Mouse (Mus musculus): ENCODE measurements around the gene Lrig1.

Lrig1 gene

DNA sequence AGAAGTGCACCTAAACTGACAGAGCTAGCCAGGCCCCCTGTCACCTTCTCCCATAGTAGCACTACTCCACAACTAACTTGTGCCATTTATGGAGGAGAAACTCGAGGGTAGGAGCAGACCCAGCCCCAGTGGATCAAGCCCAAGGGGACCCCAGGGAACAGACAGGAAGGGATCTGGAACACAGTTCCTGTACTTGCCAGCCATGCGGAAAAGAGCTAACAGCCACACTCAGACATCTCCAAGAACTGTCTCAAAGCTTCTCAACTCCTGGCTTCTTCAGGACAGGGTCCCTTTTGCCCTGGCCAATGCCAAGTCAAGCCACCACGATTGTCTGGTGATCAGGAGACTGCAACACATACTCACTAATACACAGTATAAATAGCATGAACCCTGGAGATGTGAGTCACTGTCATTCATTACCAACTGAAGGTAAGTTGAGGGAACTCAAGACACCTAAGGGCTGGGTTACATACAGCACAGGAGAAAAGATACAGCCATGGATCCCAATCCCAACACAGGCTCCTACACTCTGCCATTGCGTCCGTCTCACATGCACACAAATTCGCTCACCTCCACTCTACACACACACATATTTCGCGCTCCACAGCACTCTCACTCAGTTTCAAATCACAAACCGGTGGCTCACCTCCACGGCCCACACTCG, 1.3 kb downstream of the Lrig1 start:
- no peak for DNase-seq (ENCODE audit: low spot score in 2 of 2)

DNA sequence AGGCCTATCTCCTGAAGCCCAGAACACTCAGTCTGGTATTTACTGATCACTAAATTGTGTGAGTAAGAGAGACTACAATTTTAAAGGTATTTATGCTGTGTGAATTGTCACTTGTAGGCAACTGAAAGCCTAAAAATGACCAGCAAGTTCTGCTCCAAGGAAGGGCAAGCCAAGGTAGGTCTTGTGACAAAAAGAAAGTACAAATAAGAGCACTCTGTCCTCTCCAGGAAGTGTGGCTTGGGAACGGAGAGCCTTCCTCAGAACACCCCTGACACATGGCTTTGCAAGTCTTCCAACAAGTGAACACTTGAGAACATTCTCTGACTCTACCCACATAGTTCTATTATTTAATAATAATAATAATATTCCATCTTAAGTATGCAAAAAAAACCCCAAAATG, 2.5 kb downstream of the Lrig1 start:
- DNase-seq (ENCODE audit: low spot score in 2 of 2) = no peak

DNA sequence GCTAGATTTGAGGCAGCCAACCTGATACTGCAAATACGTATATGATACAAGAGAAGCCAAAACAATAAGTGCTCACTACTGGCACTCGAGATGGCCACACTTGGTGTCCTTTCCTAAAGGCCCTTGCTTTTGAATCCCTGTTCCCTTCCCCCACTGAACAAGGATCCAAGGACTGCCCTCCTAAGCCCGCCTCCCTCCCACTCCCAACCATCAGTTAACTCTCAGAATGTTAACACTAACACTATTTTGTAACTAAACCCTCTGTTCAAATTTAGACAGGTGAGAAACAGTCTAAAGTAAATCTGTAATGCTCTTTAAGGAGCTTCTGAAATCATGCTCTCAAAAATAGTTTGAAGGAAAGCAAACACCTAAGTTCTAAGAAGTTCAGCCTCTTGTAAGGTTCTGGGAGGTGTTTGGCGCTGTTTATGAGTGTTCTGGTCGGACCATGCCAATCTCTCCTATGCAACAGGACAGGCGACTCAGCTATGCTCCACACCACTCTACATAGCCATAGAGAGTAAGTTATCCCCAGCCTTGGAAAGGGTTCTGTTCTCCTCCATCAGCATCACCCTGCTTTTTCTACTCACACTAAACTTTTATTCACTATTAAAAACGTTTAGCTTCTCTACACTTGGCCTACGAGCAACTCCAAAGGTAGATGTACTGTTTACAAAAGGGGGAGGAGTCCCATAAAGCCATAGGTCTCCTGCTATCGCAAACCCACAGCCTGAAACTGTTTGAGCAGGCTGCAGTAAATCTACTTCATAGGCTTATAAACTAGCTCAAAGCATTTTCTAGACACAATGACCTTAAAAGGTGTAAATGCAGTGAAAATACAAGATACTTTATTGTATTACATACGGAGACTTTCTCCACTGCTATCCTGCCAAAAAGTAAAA, 3.5 kb downstream of the Lrig1 start:
- no peak for DNase-seq (ENCODE audit: low spot score in 2 of 2)

DNA sequence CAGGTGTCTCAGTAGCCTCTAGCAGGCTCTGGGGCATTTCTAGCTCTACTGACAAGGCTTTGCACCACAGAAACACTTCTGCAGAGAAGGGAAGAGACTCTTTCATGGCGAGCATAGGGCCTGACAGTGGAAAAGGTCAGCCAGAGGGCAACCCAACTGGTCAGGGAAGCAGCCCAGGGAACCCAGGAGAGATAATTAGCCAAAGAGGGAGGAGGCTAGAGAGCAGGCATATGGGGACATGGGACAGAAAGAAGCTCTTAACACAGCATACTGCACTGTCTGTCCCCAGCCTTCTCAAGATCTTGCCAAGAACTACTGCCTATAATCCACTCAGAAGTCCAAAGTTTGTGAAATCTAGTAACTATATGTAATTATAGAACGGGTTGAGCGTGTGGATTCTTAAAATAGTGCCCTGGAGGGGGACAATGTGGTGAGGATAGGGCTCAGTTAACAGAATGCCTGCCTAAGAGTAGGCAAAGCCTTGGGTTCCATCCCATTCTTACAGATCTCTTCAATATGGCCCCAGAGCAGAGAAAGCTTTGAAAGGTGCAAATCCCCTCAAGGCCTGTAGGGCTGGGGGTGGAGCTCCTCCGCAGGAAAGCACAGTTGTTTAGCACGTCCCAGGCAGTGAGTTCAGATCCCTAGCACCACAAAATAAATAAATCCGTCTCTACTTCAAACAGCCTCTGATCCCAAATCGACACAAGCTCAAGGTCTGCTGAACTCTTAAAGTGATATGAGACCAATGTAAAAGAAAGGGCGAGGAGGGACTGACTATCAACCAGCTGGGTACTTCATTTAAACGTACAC, 4.6 kb downstream of the Lrig1 start:
- DNase-seq (ENCODE audit: low spot score in 2 of 2) = no peak

DNA sequence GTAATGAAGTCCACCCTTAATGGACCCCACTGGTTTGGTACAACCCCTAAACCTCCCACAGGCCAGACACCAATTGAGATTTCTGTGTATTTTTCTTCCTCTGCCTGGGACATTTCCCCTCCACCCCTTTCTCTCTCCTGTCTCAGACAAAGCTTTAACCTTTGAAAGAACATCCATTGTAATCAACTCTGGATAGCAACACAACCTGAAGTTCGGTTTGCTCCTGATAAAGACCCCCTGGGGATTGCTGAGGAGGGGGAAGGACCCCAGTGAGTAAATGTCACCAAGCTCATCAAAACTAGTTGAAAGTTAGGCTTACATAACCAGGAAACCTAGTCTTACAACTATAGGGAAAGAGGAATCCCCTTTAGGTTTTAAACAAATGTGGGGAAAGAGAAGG, 5.5 kb downstream of the Lrig1 start:
- DNase-seq (ENCODE audit: low spot score in 2 of 2) = no peak

DNA sequence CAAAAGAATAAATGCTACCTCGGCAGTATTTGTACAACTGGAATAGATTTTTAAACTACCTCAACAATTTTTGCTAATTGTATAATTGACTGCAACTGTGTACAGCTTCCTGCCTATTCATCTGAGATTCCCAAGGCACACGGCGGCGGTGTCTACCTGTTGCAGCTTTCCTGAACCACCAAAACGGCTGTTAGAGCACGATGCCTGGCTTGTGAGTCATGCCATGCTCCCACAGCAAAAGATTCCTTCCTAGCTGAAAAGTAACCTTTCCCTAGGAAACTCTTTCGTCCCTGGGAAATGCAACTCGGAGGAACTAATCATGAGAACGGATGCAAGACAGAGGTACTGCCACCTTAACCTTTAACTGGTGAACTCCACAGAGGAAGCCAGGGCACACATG, 6.9 kb downstream of the Lrig1 start:
- DNase-seq (ENCODE audit: low spot score in 2 of 2) = no peak

DNA sequence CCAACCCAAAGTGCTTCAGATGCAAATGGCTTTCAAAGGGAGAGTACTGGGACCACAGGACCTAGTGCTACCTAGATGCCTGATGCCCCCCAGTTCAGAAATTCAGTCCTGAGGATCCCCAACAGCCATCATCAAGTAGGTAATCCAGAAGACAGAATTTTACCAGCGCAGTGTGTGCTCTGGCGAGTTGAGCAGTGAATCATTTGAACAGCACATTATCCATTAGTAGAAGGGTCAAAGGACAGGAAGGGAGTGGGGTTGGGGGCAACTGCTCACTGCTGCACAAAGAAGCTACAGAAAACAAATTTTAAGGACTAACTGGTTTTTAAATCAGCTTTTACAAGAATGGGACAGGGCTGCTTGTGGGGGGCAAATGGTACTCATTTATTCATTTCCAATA, 8.0 kb downstream of the Lrig1 start:
- DNase-seq (ENCODE audit: low spot score in 2 of 2) = no peak

DNA sequence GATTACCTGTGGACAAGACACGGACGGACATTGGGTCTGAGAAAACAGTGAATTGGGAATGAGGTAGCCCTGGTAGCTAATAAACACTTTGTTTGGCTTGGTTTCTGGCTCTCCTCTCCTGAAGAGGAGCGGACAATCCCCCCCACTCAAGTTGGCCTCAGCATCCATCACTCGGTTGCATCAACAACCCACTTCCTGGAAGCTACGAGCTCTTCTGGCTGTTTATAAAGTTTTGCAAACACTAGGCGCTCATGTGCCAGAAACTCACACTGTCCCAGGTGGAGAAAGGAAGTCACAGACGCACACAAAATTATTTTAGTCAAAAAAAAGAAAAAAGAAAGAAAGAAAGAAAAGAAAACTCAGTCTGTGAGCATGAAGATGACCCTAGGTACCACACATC, 9.7 kb downstream of the Lrig1 start:
- no peak for DNase-seq (ENCODE audit: low spot score in 2 of 2)

DNA sequence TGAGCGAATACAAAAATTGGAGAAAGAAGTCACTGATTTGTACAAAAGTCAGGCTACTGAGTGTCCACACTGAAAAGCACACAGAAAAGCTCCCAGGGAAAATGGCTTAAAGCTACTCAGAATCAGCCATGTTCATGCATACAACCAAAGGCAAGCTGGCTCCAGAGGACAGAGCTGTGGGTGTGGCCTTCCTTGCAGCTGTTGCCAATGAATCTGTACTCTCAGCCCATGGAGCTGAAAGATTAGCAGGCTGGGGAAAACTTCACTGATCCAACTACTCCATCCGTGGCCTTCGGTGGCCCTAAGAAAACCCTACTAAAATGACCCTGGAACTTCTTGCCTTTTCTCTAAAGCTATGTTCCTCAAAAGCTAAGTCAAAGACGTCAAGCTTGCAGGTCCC, 11.2 kb downstream of the Lrig1 start:
- DNase-seq (ENCODE audit: low spot score in 2 of 2) = no peak

DNA sequence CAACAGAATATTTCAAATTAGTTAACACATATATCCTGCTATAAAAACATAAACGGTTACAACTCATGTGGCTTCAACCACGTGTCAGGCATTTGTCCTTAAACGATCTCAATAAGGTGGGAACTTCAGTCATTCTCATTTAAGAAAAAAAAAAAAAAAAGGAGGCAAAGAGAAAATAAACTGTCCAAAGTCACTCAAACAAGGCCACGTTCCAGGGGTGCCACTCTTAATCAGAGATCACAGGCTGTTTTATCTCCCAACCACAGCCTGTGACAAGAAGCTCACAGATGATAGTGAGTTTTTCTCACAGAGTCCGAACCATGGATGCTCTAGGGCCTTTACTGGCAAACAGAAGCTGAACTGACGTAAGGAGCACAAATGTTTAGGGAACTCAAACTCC, 13.9 kb downstream of the Lrig1 start:
- no peak for DNase-seq (ENCODE audit: low spot score in 2 of 2)

DNA sequence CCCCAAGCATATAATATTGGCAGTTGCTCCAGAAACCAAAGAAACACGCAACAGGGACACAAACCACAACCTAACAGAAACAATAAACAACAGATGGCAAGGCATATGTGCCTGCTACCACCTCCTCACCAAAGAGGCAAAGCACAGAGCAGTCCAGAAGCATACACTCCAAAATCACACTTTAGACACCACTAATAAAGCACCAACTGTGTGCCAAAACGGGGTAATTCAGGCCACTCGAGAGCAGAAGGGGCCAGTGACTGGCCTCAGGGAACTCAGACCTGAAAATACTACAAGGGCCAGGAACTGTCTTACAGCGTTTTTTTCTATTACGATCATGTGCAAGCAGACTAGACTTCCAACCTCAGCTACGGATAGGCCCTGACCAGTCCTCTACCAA, 14.3 kb downstream of the Lrig1 start:
- DNase-seq (ENCODE audit: low spot score in 2 of 2) = no peak

DNA sequence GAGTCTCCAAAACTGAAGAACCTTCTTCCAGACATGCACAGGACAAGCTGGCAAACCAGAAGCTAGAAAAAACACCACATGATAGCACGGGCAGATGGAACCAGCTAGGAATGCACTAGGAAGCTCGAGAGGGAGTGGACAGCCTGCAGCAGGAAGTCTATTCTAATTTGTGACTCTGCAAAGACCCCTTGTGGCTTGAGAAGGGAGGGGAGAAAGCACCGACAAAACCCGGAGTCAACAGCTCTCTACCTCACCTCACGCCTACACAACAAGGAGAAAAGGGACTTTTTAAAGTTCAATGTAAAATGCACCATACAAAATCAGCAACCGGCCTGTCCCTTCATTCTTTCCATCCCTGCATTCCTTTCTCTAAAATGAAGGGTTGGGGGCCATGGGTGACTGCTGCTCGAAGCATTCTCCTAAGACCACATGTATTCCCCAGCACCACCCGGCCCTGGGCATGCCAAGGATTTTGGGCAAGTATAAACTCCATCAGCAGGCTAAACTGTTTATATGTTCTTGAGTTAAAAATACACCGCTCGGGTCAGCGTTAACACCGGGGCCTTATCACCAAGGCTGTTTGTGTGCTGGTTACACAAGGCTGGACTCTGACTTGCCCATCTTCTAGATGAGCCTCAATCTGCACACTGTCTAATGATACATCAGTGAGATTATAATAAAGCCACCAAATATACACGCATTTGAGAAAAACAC, 15.0 kb downstream of the Lrig1 start:
- no peak for DNase-seq (ENCODE audit: low spot score in 2 of 2)

DNA sequence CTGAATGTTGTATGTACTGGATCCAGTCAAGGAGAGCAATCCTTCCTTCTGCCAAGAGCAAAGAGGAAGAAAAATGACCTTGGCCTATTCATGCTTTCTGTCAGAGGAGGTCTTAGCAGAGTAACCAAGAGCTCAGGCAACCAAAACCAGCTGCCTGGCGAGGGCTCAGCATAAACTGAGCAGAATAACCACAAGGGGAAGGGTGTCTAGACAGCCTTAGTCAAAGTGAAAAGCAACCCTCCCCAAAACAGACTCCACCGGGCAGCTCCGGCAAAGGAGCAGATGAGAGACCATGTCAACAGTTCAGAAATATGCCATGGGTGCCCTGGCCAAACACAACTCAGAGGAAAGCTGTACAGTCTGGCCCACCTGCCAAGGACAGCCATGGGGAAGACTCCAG, 16.3 kb downstream of the Lrig1 start:
- DNase-seq (ENCODE audit: low spot score in 2 of 2) = no peak

DNA sequence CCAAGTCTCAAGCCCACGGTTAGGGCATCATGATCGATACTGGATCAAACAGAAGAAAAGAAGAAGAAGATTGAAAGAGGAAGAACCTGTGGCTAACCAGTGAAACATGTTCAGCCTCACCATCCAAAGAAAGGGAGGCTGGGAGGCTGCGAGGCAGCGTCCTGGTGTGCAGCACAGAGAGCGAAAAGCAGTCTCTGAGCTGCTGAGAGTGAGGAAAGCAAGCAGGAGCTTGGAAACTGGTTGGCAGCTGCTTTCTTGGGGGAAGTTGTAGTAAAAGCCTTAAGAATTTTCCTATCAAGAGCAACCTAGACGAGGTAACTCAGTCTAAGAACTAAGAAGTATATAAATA, 17.7 kb downstream of the Lrig1 start:
- DNase-seq (ENCODE audit: low spot score in 2 of 2) = no peak

DNA sequence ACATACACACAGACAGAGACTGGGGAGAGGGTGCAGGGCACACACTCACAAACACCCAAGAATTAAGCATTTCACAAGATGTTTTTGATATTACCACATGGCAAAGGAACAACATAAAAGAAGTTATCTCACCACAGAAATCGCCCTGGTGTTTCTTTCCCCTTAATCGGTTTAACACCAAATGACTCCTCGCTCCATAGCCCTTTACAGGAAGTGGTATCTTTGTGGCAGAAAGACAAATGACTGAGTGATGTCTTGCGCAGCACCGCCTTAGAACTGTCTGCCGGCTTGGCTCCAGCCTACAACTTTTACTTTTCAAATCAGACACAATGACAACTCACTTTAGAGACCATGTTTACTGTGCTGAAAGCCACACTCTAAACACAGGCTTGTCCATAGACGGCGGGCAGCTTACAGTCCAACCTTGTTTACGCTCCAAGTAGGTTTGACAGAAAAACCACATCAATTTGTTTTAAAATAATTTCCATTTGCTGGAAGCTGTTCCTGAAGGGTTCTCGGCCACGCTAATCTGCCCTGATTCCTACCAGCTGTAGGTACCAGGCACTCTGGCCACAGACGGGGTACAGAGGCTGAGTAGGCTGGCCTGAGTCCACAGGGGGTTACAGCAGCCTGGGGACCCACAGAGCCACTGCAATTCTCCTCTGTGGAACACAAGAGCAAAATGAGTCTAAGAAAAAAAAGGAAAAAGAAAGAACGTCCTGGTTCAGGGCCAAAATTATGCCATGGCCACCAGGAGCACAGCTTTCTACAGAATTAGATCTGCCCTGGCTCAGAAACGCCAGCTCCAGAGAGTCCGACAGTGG, 18.3 kb downstream of the Lrig1 start:
- DNase-seq (ENCODE audit: low spot score in 2 of 2) = no peak

DNA sequence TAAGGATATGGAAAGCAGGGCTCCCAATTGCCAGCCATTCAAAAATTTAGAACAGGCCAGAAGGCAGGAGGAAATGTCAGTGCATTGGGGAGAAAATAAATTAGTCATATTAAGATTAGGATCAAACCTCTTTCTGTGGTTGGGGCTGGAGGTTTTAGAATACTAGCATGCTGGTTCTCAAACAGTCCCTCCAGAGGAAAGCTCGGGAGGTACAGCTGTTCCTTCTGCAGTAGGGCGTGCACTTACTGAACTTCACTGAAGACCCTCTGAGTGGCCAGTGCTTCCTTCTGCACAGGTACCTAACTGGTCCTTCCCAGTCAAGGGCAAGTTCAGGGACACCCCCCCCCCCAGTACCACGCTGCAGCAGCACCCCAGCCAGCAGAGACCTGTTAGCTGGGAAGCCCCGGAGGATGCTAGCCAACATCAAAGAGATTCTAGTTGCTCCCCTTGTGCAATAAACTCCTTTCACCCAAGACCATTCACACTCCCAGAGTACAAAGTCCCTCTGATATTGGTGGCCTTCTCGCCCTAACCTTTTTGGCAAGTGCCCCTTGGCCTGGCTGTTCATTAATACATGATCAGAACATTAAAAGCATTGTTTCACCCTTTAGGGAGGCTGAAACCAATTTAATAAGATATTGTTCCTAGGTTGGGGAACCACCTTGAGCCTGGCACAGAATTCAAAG, 19.1 kb downstream of the Lrig1 start:
- no peak for DNase-seq (ENCODE audit: low spot score in 2 of 2)

DNA sequence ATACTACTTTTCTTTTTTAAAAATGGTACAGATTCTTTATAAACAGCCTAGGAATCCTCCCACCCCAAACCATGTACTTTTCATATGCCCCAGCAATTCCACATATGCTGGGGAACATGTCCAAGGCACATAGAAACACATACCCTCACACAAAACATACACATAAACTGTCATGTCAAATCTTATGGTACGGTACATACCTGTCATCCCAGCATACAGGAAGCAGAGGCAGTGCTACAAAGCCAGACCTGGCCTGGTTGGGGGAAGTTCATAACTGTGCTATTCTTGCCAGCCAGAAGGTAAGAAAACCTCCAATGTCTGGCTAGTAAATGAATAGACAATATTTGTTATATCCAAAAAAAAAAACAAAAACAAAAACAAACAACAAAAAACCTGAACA, 20.7 kb downstream of the Lrig1 start:
- no peak for DNase-seq (ENCODE audit: low spot score in 2 of 2)

DNA sequence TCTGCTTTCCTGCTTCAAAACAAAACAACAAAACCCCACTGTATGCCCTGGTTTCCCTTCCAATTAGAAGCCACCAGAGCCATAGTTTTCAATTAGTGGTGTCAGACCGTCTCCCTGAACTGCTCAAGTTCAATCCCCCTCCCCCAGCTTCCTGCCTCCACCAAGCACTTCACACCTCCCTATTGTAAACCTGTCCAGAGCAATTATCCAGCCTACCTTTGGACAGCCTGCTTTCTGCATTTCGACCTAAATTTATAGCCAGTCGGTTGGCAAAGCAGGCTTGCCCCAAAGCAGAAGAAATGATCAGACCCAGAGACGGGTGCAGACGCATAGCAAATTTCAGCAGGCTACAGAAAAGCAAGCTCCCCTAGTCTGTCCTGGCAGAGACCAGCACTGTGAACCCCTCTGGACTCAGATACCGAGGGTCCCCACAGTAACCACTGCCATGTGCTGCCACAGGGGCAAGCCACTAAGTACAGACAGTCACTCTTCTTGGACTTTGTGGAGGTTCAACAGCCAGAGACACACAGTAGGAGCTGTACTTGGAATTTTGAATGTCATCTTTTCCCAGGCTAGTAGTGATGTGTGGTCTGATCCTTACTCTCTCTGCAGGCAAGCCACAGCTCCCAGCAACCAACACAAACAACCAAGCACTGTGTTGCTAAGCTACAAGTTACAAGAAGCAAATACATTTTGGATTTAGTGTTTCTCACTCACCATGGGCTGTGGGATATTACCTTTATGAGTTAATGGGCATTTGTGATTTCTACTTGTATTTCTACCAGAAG, 21.4 kb downstream of the Lrig1 start:
- DNase-seq (ENCODE audit: low spot score in 2 of 2) = no peak

DNA sequence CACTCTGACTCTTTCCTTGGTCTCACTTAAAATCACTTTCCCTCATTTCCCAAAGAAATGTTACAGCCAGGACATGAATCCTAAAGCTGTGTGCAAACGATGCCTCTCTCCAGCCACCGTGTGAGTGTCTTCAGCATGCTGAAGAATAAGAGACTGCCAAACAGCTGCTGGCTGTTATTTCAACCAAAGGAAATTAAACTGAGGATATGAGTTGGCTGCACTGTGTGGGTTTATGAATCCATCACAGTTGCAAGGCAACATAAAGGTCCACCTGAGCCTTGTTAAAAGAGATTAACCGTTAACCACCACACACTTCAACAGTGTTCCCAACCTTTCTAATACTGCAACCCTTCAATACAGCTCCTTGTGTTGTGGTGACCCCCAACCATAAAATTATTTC, 22.5 kb downstream of the Lrig1 start:
- no peak for DNase-seq (ENCODE audit: low spot score in 2 of 2)

DNA sequence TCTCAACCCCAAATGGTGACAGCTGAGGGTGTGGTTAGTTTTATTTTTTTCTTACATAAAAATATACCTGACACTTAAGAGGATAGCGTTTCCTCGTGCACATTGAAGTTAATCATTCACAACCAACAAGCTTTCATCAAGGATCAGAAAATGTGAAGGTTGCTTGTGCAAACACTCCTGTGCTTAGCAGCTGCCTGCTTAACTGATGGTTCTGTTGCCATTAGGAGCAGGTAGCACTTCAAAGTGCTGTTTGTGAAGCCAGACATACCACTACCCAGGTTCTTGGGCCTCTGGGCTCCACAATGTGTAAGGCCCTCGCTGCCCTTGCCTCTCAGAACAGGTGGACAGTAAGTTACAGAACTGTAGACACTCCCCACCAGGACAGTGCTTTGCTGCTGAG, 23.1 kb downstream of the Lrig1 start:
- no peak for DNase-seq (ENCODE audit: low spot score in 2 of 2)

Data from right cerebral cortex, postnatal 36 days (tissue).